Comparison of ENCODE assay signal across 8 mouse cellular contexts in the genomic region with DNA sequence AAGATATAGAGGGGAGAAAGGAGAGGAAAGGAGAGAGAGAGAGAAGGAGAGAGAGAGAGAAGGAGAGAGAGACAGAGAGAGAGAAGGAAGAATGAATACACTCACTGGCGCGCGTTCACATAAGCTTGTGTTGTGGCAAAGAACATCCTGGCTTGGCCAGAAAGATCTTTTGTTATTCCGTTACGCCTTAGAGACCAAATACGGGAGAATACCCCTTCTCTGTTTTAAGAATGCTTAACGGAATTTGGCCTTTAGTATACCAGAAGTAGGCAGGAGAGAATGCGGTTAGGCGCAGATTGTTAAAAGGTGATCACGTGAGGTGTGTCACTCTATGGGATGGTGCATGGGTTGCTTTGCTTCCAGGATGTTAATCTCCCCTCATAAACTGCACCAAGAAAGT. TPM values are rescaled to one million over a fixed set of nuclear protein-coding genes. Genes with fewer than 3 reads are reported as not detected.
DNase-seq lines count a peak whose midpoint lies in the region; ATAC-seq and TF ChIP-seq lines count a peak whose summit lies in the region.

No protein-coding gene starts in this region.

- peak overlapping the region; percentile 99 for H3K4me2 ChIP-seq in liver, embryonic 13.5 days

- no peak for TF ChIP-seq EP300 in heart, adult 2 months (IDR thresholded peaks at IDR 0.05; ENCODE audit: insufficient read depth, low read depth, low read length)

- peaks cover 3% of the 10 kb centered on the region; the same call in 1 of the 2 replicates for H3K36me3 ChIP-seq in heart, adult 2 months (ENCODE audit: control insufficient read depth, insufficient read depth, low read length)
- peaks cover 53% of the 10 kb centered on the region for H3K36me3 ChIP-seq in forebrain, embryonic 10.5 days (replicated peaks)
- peaks cover 43% of the 10 kb centered on the region for H3K36me3 ChIP-seq in liver, embryonic 13.5 days

- H3K79me2 ChIP-seq in heart, adult 2 months (replicated peaks; ENCODE audit: control insufficient read depth, insufficient read depth, low read length), result peaks cover 3% of the 10 kb centered on the region

- ATAC-seq in liver, embryonic 13.5 days (ENCODE audit: low read depth), result no peak
- no peak for ATAC-seq in erythroid progenitor cell, adult 5-6 weeks (replicated peaks; ENCODE audit: low FRiP score, poor library complexity, severe bottlenecking)

- no peak for TF ChIP-seq CTCF in heart, adult 2 months (IDR thresholded peaks at IDR 0.05)

- H3K4me3 ChIP-seq in heart, adult 2 months, result peak overlapping the region; percentile 91
- H3K4me3 ChIP-seq in forebrain, embryonic 10.5 days, result peak overlapping the region; percentile 100
- peak overlapping the region; percentile 97 for H3K4me3 ChIP-seq in liver, embryonic 13.5 days (replicated peaks)

- 2% methylated on average over 10 of the region's 10 CpGs for WGBS in heart, adult 2 months
- 14% methylated on average over 10 of the region's 10 CpGs for WGBS in forebrain, embryonic 10.5 days
- 22% methylated on average over 10 of the region's 10 CpGs for WGBS in liver, embryonic 13.5 days (ENCODE audit: insufficient replicate concordance)

- no peak for TF ChIP-seq POLR2A in heart, adult 2 months (IDR thresholded peaks at IDR 0.05; ENCODE audit: insufficient read depth, low read depth, low read length)

- intact Hi-C loops in heart, adult 2 months (cut with DNase I), result no loop called here

- DNase-seq in heart, adult 2 months, result no peak
- no peak for DNase-seq in heart, adult 9 months (ENCODE audit: low spot score in 2 of 2)
- peak; percentile 69 for DNase-seq in CD4-positive helper T cell, adult 2 months (ENCODE audit: low read depth, low spot score)
- DNase-seq in forebrain, embryonic 10.5 days (ENCODE audit: extremely low spot score, low spot score), result no peak
- DNase-seq in liver, embryonic 13.5 days, result no peak
- DNase-seq in natural killer cell, adult 2 months (ENCODE audit: low spot score in 2 of 2), result no peak
- no peak for DNase-seq in gastrocnemius, postnatal 25 days

- no peaks in the 10 kb centered on the region; the same call in none of the 2 replicates for H3K4me1 ChIP-seq in heart, adult 2 months (ENCODE audit: control insufficient read depth, insufficient read depth, low read length)
- peaks cover 36% of the 10 kb centered on the region for H3K4me1 ChIP-seq in forebrain, embryonic 10.5 days
- H3K4me1 ChIP-seq in liver, embryonic 13.5 days (replicated peaks), result peaks cover 57% of the 10 kb centered on the region

- H3K9ac ChIP-seq in heart, adult 2 months (ENCODE audit: low read depth, low read length), result peak overlapping the region; percentile 87
- peak overlapping the region; percentile 97 for H3K9ac ChIP-seq in liver, embryonic 13.5 days

- no peaks in the 10 kb centered on the region for H3K9me3 ChIP-seq in forebrain, embryonic 10.5 days
- H3K9me3 ChIP-seq in liver, embryonic 13.5 days (replicated peaks), result no peaks in the 10 kb centered on the region

- peak overlapping the region; percentile 89 for H3K27ac ChIP-seq in heart, adult 2 months
- peak overlapping the region; percentile 94 for H3K27ac ChIP-seq in forebrain, embryonic 10.5 days
- H3K27ac ChIP-seq in liver, embryonic 13.5 days, result no peak overlapping the region; the same call in 1 of the 2 replicates

- H3K27me3 ChIP-seq in heart, adult 2 months (ENCODE audit: control insufficient read depth, insufficient read depth, low read length), result no peaks in the 10 kb centered on the region
- no peaks in the 10 kb centered on the region for H3K27me3 ChIP-seq in forebrain, embryonic 10.5 days (ENCODE audit: poor library complexity, severe bottlenecking)
- H3K27me3 ChIP-seq in liver, embryonic 13.5 days, result no peaks in the 10 kb centered on the region

RNA-seq across cellular contexts. Expression of gene Zswim8, which starts 0.9 kb away (rescaled TPM):
- total RNA-seq in heart, adult 2 months (2021), result 10 to 100 TPM; 38.5 to 40.0 TPM
- 103 and 108 TPM in 2 replicates for polyA plus RNA-seq in heart, adult 2 months (2012; rRNA removed)
- 28.9 and 29.0 TPM in 2 replicates for polyA plus RNA-seq in forebrain, embryonic 10.5 days (2016; fragmentation: Nextera tagmentation; extraction: Ambion mirVana)
- 4.0 and 4.6 TPM in 2 replicates for polyA plus RNA-seq in liver, embryonic 13.5 days (2015; fragmentation: Nextera tagmentation; extraction: Ambion mirVana)
- total RNA-seq in gastrocnemius, postnatal 25 days (2021), result 10 to 100 TPM; 33.0 to 33.6 TPM
- total RNA-seq in erythroid progenitor cell, adult 5-6 weeks (2015; ENCODE audit: low replicate concordance), result 59.5 and 62.5 TPM in 2 replicates
- total RNA-seq in erythroid progenitor cell, adult 5-6 weeks (2017; ENCODE audit: low replicate concordance), result 29.8 and 30.5 TPM in 2 replicates

RNA-seq across cellular contexts. Expression of gene Chchd1, which starts 5.4 kb away (rescaled TPM):
- 100 to 1,000 TPM in 1 of 2 experiments, 10 to 100 TPM in 1; 98.8 to 126 TPM for total RNA-seq in heart, adult 2 months (2021)
- polyA plus RNA-seq in heart, adult 2 months (2012; rRNA removed), result 66.8 and 89.0 TPM in 2 replicates
- 252 and 261 TPM in 2 replicates for polyA plus RNA-seq in forebrain, embryonic 10.5 days (2016; fragmentation: Nextera tagmentation; extraction: Ambion mirVana)
- 133 and 150 TPM in 2 replicates for polyA plus RNA-seq in liver, embryonic 13.5 days (2015; fragmentation: Nextera tagmentation; extraction: Ambion mirVana)
- 100 to 1,000 TPM; 110 to 119 TPM for total RNA-seq in gastrocnemius, postnatal 25 days (2021)
- 61.6 and 64.1 TPM in 2 replicates for total RNA-seq in erythroid progenitor cell, adult 5-6 weeks (2015; ENCODE audit: low replicate concordance)
- total RNA-seq in erythroid progenitor cell, adult 5-6 weeks (2017; ENCODE audit: low replicate concordance), result 14.1 and 65.5 TPM in 2 replicates

RNA-seq across cellular contexts. Expression of gene Fut11, which starts 13.5 kb away (rescaled TPM):
- 1 to 10 TPM; 5.3 to 5.9 TPM for total RNA-seq in heart, adult 2 months (2021)
- 5.3 and 6.9 TPM in 2 replicates for polyA plus RNA-seq in heart, adult 2 months (2012; rRNA removed)
- polyA plus RNA-seq in forebrain, embryonic 10.5 days (2016; fragmentation: Nextera tagmentation; extraction: Ambion mirVana), result 15.7 and 16.0 TPM in 2 replicates
- 6.5 and 7.3 TPM in 2 replicates for polyA plus RNA-seq in liver, embryonic 13.5 days (2015; fragmentation: Nextera tagmentation; extraction: Ambion mirVana)
- total RNA-seq in gastrocnemius, postnatal 25 days (2021), result 1 to 10 TPM; 2.7 to 4.0 TPM
- 5.9 and 10.1 TPM in 2 replicates for total RNA-seq in erythroid progenitor cell, adult 5-6 weeks (2015; ENCODE audit: low replicate concordance)
- total RNA-seq in erythroid progenitor cell, adult 5-6 weeks (2017; ENCODE audit: low replicate concordance), result 6.0 and 10.7 TPM in 2 replicates

RNA-seq across cellular contexts. Expression of gene Ndst2, which starts 26.1 kb away (rescaled TPM):
- 1 to 10 TPM; 8.3 to 8.5 TPM for total RNA-seq in heart, adult 2 months (2021)
- 15.5 and 23.7 TPM in 2 replicates for polyA plus RNA-seq in heart, adult 2 months (2012; rRNA removed)
- polyA plus RNA-seq in forebrain, embryonic 10.5 days (2016; fragmentation: Nextera tagmentation; extraction: Ambion mirVana), result 23.5 and 24.3 TPM in 2 replicates
- 14.2 and 16.6 TPM in 2 replicates for polyA plus RNA-seq in liver, embryonic 13.5 days (2015; fragmentation: Nextera tagmentation; extraction: Ambion mirVana)
- total RNA-seq in gastrocnemius, postnatal 25 days (2021), result 1 to 10 TPM; 6.0 to 6.6 TPM
- 81.8 and 146 TPM in 2 replicates for total RNA-seq in erythroid progenitor cell, adult 5-6 weeks (2015; ENCODE audit: low replicate concordance)
- 27.3 and 33.1 TPM in 2 replicates for total RNA-seq in erythroid progenitor cell, adult 5-6 weeks (2017; ENCODE audit: low replicate concordance)

RNA-seq across cellular contexts. Expression of gene Sec24c, which starts 34.1 kb away (rescaled TPM):
- 100 to 1,000 TPM in 1 of 2 experiments, 10 to 100 TPM in 1; 98.2 to 106 TPM for total RNA-seq in heart, adult 2 months (2021)
- polyA plus RNA-seq in heart, adult 2 months (2012; rRNA removed), result 133 and 146 TPM in 2 replicates
- 101 and 105 TPM in 2 replicates for polyA plus RNA-seq in forebrain, embryonic 10.5 days (2016; fragmentation: Nextera tagmentation; extraction: Ambion mirVana)
- polyA plus RNA-seq in liver, embryonic 13.5 days (2015; fragmentation: Nextera tagmentation; extraction: Ambion mirVana), result 30.2 and 38.4 TPM in 2 replicates
- total RNA-seq in gastrocnemius, postnatal 25 days (2021), result 10 to 100 TPM; 65.0 to 68.8 TPM
- total RNA-seq in erythroid progenitor cell, adult 5-6 weeks (2015; ENCODE audit: low replicate concordance), result 53.3 and 56.2 TPM in 2 replicates
- 34.0 and 80.6 TPM in 2 replicates for total RNA-seq in erythroid progenitor cell, adult 5-6 weeks (2017; ENCODE audit: low replicate concordance)
